Mouse (Mus musculus) adrenal gland, adult 8-10 months (tissue): ENCODE data around the gene Nfe2. TPM values are rescaled to one million over a fixed set of nuclear protein-coding genes. Genes with fewer than 3 reads are reported as not detected.

Experiments
- DNase-seq: peaks from one replicate; pipeline ENCODE4 v3.0.0; 2022
- total RNA-seq, 4 experiments: library from RNA; stranded (reverse); gene quantifications; 2 replicates each; pipeline ENCODE4 v1.2.4; 2022

The Nfe2 gene
- under 1 TPM in 3 of 4 experiments, not detected in 1; 0.24 to 0.44 (median 0.37) TPM for total RNA-seq

GRCm38 (mm10) chr15:103257790-103258728, at the start of gene Nfe2:
Gene Nfe2, minus strand, starts transcription at chr15:103258403.
- peak; percentile 82 for DNase-seq

GRCm38 (mm10) chr15:103307125-103307524, 48.9 kb upstream of the Nfe2 start:
- DNase-seq: peak; percentile 88

GRCm38 (mm10) chr15:103305792-103306645, 47.8 kb upstream of the Nfe2 start:
- no peak for DNase-seq

DNA sequence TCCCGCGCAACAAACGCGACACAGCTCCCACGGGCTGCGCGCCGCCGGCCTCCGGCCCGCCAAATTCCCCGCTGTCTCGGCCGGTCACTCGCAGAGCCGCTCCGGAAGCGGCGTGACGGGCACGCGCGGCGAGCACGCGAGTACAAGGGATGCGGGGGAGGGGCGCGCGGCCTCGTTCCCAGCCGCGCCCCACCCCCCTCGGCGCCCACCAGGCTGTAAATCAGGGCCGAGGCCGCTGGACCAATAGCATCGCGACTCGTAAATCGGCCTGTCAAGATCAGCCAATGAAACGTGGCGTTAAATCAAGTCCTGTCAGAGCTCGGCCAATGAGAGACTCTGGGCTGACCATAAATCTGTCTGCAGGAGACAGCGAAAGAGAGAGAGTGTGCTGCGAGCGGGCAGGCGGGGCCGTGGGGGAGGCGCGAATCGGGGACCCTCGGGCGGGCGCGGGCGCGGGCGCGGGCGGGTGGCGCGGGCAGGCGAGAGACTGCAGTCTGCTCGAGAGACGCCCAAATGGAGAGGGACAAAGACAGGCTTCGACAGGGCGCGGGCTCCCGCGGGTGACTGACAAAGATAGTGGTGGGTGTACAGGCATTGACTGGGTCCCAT, 47.0 kb upstream of the Nfe2 start:
- peak; percentile 95 for DNase-seq

DNA sequence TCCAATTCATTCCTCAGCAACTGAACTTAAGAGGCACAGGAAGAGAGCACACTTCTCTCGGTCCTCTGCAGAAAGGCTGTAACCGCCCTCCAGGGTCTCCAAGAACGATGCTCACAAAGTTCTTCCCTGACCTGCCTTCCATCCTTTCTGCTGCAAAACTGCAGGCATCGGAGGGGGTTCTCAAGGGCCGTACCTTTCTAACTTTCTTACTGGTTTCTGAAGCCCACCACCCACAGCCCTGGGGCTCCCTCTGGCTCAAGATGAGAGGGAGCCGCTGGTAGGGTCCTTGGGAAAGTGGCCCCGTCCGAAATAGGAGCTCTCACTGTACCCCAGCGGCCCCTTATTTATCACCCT, 46.4 kb upstream of the Nfe2 start:
- DNase-seq: no peak

DNA sequence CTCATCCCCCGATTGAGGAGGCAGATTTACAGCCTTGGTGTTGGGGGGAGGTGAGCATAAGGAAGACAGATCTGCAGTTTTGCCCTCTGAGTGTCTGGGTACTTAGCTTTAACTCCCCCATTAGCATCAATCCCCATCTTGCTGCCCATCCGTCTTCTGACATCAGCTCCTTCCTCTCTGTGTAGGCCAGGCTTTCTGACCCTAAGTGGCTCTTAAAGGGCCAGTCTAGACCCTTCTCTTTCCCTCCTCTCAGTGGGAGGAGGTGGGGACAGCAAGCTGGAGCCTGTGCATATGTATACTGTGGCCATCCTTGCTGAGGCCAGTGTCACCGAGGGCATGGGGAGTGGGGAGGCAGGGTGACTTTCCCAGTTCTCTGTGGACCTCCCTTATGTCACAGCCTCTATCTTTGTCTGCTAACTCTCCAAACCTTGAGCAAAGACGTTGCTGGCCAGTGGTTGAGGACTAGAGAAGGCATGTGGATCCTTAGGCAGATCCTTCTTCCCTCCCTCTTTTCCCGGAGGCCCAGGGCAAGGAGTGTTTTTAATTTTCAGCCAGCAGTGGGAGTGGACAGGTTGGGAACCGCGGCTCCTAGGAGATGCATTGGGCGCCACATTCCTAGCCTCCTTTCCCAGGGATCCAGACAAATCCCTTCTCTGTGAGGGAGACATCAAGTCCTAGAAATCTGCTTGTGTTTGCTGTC, 45.9 kb upstream of the Nfe2 start:
- DNase-seq: no peak

DNA sequence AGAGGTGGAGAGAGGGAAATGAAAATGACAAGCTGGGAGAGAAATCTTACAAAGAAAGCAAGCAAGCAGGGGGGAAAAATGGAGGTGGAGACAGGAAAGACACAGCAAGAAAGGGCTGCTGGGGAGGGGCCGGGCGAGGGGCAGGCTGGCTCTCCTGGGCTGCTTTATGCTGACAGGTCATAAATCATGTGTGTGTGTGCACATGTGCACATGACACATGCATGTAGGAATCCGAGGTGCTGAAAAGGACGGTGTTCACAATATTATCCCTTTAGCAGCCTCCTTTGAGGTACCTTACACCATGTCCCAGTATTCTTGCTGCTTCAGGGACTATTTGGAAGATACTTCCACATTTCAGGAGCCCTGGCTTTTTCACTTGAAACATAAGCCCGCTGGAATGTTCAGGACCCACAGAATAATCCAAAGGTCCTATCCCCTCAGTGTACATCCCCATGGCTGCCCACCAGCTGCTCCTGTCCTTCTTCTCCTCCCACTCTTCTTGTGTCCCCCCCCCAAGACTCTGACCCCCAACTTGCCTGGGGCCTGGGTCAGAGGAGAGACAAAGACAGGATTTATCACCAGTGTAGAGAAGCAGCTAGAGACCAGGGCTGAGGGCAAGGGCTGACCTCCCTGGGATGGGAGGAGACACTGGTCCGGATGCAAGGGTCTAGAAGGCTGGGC, 44.3 kb upstream of the Nfe2 start:
- no peak for DNase-seq

DNA sequence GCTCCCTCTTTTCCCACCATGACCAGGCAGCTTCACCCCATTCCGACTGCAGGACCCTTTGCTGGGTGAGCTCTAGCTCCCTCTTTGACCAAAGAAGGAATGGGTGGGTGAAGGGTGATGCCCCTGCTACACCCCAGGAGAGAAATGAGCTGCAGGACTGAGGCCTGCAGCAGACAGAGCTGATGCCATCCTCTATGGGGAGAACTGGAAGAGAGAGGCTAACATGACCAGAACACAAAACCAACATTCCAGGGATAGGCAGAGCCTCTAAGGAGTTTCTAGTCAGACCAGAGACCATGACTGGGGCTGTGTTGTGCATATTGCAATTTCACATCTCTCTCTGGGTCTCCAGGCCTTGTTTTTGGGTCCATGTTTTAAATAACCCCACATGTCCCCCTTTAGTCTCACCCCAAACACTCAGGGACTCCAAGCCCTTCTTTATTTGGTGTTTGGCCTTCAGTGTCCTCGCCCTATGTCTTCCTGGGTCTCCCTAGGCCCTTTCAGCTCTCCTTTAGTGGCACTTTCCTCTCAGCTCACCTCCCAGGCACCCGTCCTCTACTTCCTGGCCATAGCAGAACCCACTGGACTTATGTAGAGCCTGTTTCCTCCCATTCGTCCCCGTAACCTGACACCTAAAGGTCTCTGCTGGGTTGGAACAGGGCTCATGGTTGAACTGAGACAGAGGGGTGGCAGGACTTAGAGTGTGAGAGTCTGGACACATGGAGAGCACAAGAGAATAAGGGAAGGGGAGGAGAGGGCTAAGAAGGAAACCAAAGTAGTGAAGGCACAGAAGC, 43.5 kb upstream of the Nfe2 start:
- no peak for DNase-seq

DNA sequence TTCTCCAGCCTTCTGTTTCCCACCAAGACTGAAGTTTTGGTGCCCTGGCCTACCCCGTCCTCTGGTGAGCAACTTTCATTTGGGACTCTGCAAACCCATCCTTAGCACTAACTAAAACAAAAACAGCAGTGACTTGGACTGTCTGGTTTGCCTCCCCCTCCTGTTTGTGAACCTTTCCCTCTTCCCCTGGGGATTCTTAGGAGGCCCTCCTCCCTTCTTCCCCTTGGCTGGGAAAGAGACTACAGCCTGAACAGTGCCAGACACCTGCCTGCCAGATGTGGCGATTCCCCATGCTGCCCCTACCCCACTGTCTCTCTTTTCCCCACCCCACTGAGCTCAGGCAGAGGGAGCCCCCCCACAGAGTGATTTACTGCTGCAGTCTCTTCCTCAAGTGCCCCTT, 42.8 kb upstream of the Nfe2 start:
- no peak for DNase-seq

DNA sequence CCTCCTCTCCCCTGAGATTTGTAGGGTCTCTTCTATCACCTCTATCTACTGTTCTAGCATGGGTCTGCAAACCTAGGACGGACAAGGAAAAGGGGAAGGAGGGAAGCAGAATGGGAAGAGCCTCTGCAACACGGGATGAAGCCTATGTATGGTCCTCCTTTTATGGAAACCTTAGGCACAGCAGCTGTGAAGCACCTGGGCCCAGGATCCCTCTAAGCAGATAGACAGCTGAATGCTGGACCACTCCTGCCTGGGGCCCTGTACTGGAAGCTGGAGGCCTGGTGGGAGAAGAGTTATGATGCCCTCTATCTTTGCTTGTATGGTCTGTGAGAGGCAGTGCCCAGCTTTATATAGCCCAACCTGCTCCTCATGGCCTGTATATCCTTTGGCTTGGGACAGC, 42.4 kb upstream of the Nfe2 start:
- DNase-seq: no peak

- DNase-seq: no peak
Observed at GRCm38 (mm10) chr15:103300067-103300471, 41.9 kb upstream of the Nfe2 start.

- no peak for DNase-seq
Observed at GRCm38 (mm10) chr15:103299644-103300043, 41.4 kb upstream of the Nfe2 start.

DNA sequence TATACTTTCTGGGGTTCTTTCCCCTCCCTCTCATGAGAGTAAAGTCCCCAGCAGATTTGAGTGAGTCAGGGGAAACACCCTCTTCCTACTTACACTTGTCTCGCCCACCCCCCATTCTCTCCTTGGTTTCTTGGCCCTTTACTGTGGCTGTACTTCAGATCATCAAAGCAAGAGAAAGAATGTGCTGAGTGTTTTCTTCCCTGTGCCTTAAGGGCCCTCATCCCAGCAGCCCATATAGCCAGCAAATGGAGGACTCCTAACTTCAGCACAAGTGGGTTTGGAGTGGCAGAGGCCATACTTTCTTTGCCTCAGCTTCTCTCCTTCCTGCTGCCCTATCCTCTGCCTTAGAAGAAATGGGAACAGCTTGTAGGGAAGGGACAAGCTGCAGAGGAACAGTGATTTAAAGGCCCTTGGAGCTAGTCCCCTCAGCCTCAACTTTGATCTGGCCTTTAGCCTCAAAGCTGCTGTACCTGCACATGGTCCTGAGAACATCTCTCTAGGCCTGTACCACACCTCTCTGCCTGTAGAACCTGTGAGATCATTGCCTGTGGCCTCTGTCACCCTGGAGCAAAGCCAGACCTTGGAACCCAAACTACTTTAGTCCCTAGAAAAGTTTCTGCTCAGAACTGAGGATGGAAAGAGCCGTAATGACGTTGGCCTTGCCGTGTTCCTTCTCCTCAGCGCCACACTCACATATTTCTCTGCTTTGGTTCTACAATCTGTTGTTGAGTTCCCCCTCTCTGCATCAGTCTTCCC, 40.8 kb upstream of the Nfe2 start:
- no peak for DNase-seq

- no peak for DNase-seq
Observed at GRCm38 (mm10) chr15:103298026-103298425, 39.8 kb upstream of the Nfe2 start.

GRCm38 (mm10) chr15:103297313-103297712, 39.1 kb upstream of the Nfe2 start:
- DNase-seq: no peak

DNA sequence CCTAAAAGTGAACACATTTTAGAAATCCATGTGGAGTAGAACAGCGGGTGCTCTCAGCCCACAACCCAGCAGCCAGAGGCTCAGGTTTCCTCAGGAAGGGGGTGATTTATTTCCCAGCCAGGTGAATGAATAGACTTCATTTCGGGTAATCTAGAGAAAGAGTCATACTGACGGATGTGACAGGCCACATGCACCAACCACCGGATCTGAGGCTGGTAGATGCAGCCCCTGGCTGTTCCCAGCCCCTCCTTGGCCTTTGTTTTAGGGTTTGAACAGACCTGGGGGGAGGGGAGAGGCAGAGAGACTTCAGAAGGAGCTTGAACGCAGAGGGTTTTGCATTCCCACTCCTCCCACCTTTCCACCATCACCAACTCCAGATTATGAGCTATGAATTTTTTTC, 37.6 kb upstream of the Nfe2 start:
- DNase-seq: no peak

DNA sequence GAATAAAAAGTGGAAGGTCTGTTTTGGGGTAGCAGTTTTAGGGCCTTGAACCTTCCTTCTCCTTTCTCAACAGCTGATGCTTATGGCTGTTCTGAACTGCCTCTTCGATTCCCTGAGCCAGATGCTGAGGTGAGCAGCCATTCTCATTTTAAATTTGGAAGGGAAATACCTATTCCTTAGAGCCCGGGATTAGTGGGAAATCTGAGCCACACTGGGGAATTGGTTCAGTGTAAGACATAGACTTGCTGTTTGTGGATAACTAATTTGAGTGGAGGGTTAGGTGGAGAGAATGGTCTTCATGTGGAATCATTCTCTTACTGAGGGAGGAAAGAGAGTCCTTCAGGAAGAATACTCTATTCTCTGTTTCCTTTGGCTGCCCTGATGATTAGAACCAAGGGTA, 36.4 kb upstream of the Nfe2 start:
- DNase-seq: no peak

DNA sequence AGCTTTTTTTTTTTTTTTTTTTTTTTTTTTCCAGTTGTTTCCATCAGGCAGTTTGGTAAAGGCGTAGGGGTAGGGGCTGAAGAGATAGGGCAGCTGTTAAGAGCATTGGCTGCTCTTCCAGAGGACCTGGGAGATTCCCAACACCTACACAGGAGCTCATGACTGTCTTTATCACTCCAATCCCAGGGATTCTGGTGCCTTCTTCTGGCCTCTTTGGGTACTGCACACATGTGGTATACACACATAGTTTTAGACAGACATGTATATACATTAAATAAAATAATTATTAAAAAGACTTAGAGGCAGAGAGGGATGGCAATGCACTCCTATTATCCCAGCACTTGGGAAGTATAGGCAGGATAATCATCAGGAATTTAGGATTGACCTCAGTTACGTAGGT, 35.2 kb upstream of the Nfe2 start:
- no peak for DNase-seq

GRCm38 (mm10) chr15:103292673-103293345, 34.6 kb upstream of the Nfe2 start:
- no peak for DNase-seq

DNA sequence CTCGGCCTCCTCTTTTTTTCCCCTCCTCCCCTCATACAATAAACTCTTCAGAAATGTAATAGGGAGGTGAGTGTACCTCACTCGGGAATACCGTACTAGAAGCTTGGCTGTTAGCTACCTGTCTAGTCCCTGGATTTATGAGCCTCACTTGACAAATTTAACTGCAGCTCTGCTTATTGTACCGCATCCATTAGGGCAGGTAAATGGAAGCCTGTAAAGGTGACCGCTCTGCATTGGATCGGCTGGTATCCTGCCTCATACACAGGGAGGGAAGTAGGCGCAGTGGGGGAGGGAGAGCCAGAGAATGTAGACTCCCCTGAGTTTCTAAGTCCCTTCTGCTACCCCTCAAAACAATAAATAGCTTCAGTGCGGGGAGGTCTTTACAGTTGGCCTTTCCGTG, 32.6 kb upstream of the Nfe2 start:
- DNase-seq: no peak
